Mouse (Mus musculus) cerebellum, adult 2 months (tissue): ENCODE measurements at regions not wholly inside any gene's neighbourhood (a gene's known extent, or its start where the extent isn't known, plus 50 kb on each side); places are given as distances from the start of the nearest gene placed in this dataset.
"Not testable (repeated sequence)": the region's sequence is repeated elsewhere in the genome, so short reads cannot be mapped to it uniquely, and the experiment has no call there.

Source experiments
- DNase-seq, 2 experiments: peaks; one replicate each; pipeline ENCODE4 v3.0.0; 2021
- H3K27ac ChIP-seq: fragments of 200-500 bp; 2 replicates; pipeline ENCODE4 v1.5.1; 2012; ENCODE audit warnings: low read length, control low read depth, inconsistent platforms; ENCODE audit not compliant: insufficient read depth
- H3K27me3 ChIP-seq: fragments of 200-500 bp; 2 replicates; pipeline ENCODE4 v1.6.1; 2012; ENCODE audit warnings: inconsistent platforms, mild to moderate bottlenecking, low read length, moderate library complexity; ENCODE audit not compliant: control insufficient read depth, insufficient read depth
- H3K4me1 ChIP-seq: fragments of 200-500 bp; 2 replicates; pipeline ENCODE4 v1.6.1; 2011; ENCODE audit warnings: low read length; ENCODE audit not compliant: control insufficient read depth, insufficient read depth
- H3K4me3 ChIP-seq: fragments of 200-500 bp; replicated peaks from 2 replicates; pipeline ENCODE3; 2011; ENCODE audit warnings: mild to moderate bottlenecking, low read depth, low read length, control low read depth; ENCODE audit not compliant: insufficient read depth
- CTCF ChIP-seq: fragments of 200-500 bp; IDR thresholded peaks from 2 replicates; pipeline ENCODE4 v1.5.1; 2011; ENCODE audit warnings: low read depth, mild to moderate bottlenecking, control low read depth, low read length, moderate library complexity, borderline replicate concordance; ENCODE audit not compliant: insufficient read depth
- POLR2A ChIP-seq: fragments of 200-500 bp; IDR thresholded peaks from 2 replicates; pipeline ENCODE4 v1.6.1; 2011; ENCODE audit warnings: low read length, control low read depth, borderline replicate concordance; ENCODE audit not compliant: insufficient read depth
- WGBS: fragments of 180-500 bp; shearing (Covaris S2); methylation state at CpG from one replicate; pipeline ENCODE4 v1.1.7; 2018; 5-methylcytosine and 5-hydroxymethylcytosine counted together

- no peaks in the 10 kb centered on the region for H3K27me3 ChIP-seq
- no peak for TF ChIP-seq POLR2A
- TF ChIP-seq CTCF, result no peak
- H3K27ac ChIP-seq, result no peak overlapping the region
- no peaks in the 10 kb centered on the region for H3K4me1 ChIP-seq
- 73% methylated on average over 2 of the region's 2 CpGs for WGBS
- DNase-seq, result no peak
- H3K4me3 ChIP-seq, result no peak overlapping the region
These were observed 448.1 kb downstream of the Inhba start for GRCm38 (mm10) chr13:16459743-16460142.

DNA sequence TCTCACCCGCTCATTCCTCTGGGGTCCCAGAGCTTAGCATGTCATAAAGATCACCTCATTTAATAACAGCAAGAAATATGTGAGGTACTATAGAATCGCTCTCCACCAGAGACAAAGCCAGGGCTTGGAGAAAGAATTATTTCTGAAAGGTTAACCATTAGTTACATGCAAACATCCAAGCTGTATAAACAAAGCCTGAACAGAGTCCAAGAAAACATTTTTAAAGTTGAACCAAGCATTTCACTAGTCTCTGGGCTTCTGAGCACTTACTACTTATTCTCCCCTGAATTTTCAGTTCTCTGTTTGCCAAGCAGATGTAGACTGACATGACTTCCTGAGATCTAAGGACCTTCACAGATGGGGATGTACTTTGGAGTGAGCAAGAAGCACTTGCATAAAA is 450.0 kb downstream of the Inhba start:
- WGBS, result 93% methylated on average over 2 of the region's 2 CpGs
- DNase-seq, result no peak
- Histone ChIP-seq H3K4me1 (no peaks in the 10 kb centered on the region), H3K27ac (no peak overlapping the region), H3K27me3 (no peaks in the 10 kb centered on the region), H3K4me3 (no peak overlapping the region)
- TF ChIP-seq POLR2A, result no peak
- no peak for TF ChIP-seq CTCF

DNA sequence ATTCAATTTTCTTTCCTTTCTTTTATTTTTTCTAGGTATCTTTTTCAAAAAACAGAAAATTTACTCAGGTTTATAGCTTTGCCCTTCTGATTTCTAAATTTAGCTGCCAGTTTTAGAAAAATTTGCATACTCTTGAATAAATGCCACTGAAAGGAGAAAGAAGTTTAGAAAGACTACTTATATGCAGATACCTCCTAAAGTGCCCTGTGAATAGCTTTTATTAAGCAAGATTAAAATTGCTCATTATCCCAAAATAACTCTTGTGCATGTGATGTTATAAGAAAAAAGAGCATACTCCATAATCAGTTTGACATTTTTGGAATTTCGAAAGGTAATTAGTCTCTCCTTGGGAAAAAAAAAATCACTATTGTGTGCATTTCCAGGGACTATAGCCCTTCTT is 453.2 kb downstream of the Inhba start:
- Histone ChIP-seq H3K27ac (no peak overlapping the region), H3K4me1 (no peaks in the 10 kb centered on the region), H3K27me3 (no peaks in the 10 kb centered on the region), H3K4me3 (no peak overlapping the region)
- TF ChIP-seq CTCF (no peak), POLR2A (no peak)
- no peak for DNase-seq
- WGBS, result 85% methylated on average over 1 of the region's 1 CpGs

- Histone ChIP-seq H3K4me3 (no peak overlapping the region), H3K27me3 (no peaks in the 10 kb centered on the region), H3K27ac (no peak overlapping the region), H3K4me1 (no peaks in the 10 kb centered on the region)
- TF ChIP-seq CTCF (no peak), POLR2A (no peak)
- DNase-seq, result no peak
- WGBS, result 77% methylated on average over 1 of the region's 1 CpGs
These were observed 453.7 kb downstream of the Inhba start for GRCm38 (mm10) chr13:16465317-16465716.

DNA sequence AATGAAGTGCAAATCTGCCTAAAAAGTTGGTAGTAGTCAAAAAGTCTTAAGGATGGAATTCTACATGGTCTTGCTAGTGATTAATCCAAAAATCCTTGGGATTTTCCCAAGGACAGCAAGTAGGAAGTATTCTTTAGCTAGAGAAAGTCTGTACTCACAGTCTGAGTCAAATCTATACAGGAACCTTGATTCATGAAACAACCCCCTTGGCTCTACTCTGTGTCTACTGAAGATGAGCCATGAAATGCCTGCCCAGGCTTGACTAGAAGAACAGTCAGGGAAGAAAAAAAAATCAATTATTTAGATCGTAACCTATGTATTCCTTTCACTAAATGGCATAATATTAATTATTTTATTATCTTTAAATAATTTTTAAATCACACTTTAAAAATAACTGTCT is 454.2 kb downstream of the Inhba start:
- WGBS, result 95% methylated on average over 1 of the region's 1 CpGs
- TF ChIP-seq POLR2A (no peak), CTCF (no peak)
- Histone ChIP-seq H3K27ac (no peak overlapping the region), H3K27me3 (no peaks in the 10 kb centered on the region), H3K4me3 (no peak overlapping the region), H3K4me1 (no peaks in the 10 kb centered on the region)
- DNase-seq, result no peak

DNA sequence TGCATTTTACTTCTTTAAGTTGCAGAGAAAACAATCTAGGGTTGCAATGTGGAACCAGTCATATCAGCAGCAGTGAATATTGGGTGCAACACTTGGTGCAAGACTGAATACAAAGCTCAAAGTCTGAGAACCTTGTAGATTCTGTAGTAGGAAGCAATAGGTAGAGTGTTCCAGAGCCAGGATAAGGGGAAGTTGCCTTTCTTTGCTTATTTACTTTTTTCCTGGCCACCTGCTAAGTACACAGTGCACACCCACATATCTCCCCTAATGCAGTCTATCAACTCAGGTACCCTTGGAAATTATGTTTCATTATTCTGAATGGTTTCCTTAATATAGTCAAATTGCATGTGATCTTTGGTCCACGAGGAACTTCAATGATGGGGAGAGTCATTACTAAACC is 464.9 kb downstream of the Inhba start:
- no peaks in the 10 kb centered on the region for H3K27me3 ChIP-seq
- no peaks in the 10 kb centered on the region for H3K4me1 ChIP-seq
- 63% methylated on average over 1 of the region's 1 CpGs for WGBS
- H3K27ac ChIP-seq, result no peak overlapping the region
- no peak for DNase-seq
- TF ChIP-seq CTCF (no peak), POLR2A (no peak)
- no peak overlapping the region for H3K4me3 ChIP-seq

DNA sequence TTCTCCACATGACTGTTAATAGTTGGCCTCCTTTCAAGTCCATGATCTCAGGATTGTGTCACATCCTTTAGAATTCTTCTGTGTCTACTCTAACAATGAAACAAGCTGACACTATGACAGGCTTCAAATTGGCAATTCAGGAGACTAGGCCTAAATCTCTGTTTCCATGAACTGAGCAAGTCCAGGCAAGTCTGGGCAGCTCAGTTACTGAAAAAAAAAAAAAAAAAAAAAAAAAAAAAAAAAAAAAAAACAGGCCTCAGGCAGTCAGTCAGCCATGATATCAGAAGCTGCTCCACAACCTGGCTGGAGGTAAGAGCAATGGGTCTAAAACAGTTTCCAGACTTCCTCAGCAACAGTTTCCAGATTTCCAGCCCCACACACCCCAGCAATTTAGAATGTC is 475.6 kb downstream of the Inhba start:
- H3K4me3 ChIP-seq, result no peak overlapping the region

GRCm38 (mm10) chr13:16490680-16491079 is 479.0 kb downstream of the Inhba start:
- not testable (repeated sequence) for H3K27me3 ChIP-seq, H3K4me1 ChIP-seq, H3K4me3 ChIP-seq, DNase-seq, H3K27ac ChIP-seq
- WGBS, result 55% methylated on average over 6 of the region's 6 CpGs

More for the DNA sequence above, 475.6 kb downstream of the Inhba start:
- H3K4me1 ChIP-seq, result no peaks in the 10 kb centered on the region
- DNase-seq, result no peak
- TF ChIP-seq POLR2A (no peak), CTCF (no peak)
- no peak overlapping the region for H3K27ac ChIP-seq
- no peaks in the 10 kb centered on the region for H3K27me3 ChIP-seq

DNA sequence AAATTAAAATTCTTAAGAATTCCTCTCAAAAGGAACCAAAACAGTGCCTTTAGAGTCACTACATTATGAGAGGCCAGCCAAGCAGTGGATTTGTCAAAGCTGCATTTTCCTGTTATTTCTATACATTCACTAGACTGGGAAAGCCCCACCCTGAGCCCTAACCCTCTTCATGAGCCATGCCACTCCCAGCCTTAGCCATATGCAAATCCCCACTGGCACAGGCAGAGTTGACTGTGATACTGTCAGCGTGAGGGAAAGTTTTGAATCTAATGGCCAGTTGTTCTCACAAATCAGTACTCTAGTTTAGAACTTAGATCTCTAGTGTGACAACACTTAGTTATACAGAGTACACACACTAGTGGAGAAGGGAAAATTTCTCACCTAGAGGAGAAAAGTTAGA is 486.4 kb downstream of the Inhba start:
- no peaks in the 10 kb centered on the region for H3K4me1 ChIP-seq
- H3K27me3 ChIP-seq, result no peaks in the 10 kb centered on the region
- no peak overlapping the region for H3K4me3 ChIP-seq
- no peak for TF ChIP-seq POLR2A
- TF ChIP-seq CTCF, result no peak
- whole genome bisulfite sequencing, result 56% methylated on average over 1 of the region's 1 CpGs
- DNase-seq, result no peak
- no peak overlapping the region for H3K27ac ChIP-seq
